Comparison of ENCODE assay signal across 8 mouse cellular contexts in genomic region chr8:123066101-123066683, GRCm38 (mm10). TPM values are rescaled to one million over a fixed set of nuclear protein-coding genes. Genes with fewer than 3 reads are reported as not detected.
A peak's percentile ranks its signal among the peaks of the same experiment; 100 is the strongest.
DNase-seq lines count a peak whose midpoint lies in the region; ATAC-seq and TF ChIP-seq lines count a peak whose summit lies in the region.

No protein-coding gene starts in this region.

- no peak for DNase-seq in heart, adult 2 months
- no peak for DNase-seq in heart, adult 9 months (ENCODE audit: low spot score in 2 of 2)
- DNase-seq in urinary bladder, adult 18-20 months (ENCODE audit: low spot score in 2 of 2), result no peak
- no peak for DNase-seq in spleen, postnatal 4 days (ENCODE audit: low spot score in 2 of 2)

- intact Hi-C loops in heart, adult 2 months (cut with DNase I), result no loop called here

- no peak for TF ChIP-seq EP300 in heart, adult 2 months (IDR thresholded peaks at IDR 0.05; ENCODE audit: insufficient read depth, low read depth, low read length)

- H3K79me3 ChIP-seq in C2C12 (ENCODE audit: low read depth), result peaks cover 22% of the 10 kb centered on the region

- H3K27ac ChIP-seq in heart, adult 2 months, result peak overlapping the region; percentile 92
- H3K27ac ChIP-seq in embryonic fibroblast, embryonic 13.5 days (ENCODE audit: insufficient read depth, low read length), result peak overlapping the region; percentile 72
- H3K27ac ChIP-seq in limb, embryonic 15.5 days, result peak overlapping the region; percentile 94
- peak overlapping the region; percentile 86 for H3K27ac ChIP-seq in stomach, embryonic 15.5 days

- peak overlapping the region; percentile 73 for H3ac ChIP-seq in C2C12 (ENCODE audit: control insufficient read depth, insufficient read length, low read depth)

- H3K27me3 ChIP-seq in heart, adult 2 months (ENCODE audit: control insufficient read depth, insufficient read depth, low read length), result no peaks in the 10 kb centered on the region
- no peaks in the 10 kb centered on the region for H3K27me3 ChIP-seq in C2C12 (ENCODE audit: control insufficient read depth, insufficient read depth, insufficient read length)
- no peaks in the 10 kb centered on the region for H3K27me3 ChIP-seq in limb, embryonic 15.5 days
- H3K27me3 ChIP-seq in stomach, embryonic 15.5 days (replicated peaks), result no peaks in the 10 kb centered on the region

- H3K4me3 ChIP-seq in heart, adult 2 months, result peak overlapping the region; percentile 84
- H3K4me3 ChIP-seq in C2C12 (ENCODE audit: insufficient read depth, poor library complexity, severe bottlenecking), result peak overlapping the region; percentile 63
- peak overlapping the region; percentile 90 for H3K4me3 ChIP-seq in embryonic fibroblast, embryonic 13.5 days (ENCODE audit: insufficient read depth, low read length)
- peak overlapping the region; percentile 95 for H3K4me3 ChIP-seq in limb, embryonic 15.5 days
- peak overlapping the region; percentile 96 for H3K4me3 ChIP-seq in stomach, embryonic 15.5 days (replicated peaks)

- peaks cover 8% of the 10 kb centered on the region for H3K4me1 ChIP-seq in heart, adult 2 months (ENCODE audit: control insufficient read depth, insufficient read depth, low read length)
- H3K4me1 ChIP-seq in embryonic fibroblast, embryonic 13.5 days (ENCODE audit: control insufficient read depth, insufficient read depth, low read length), result peaks cover 7% of the 10 kb centered on the region; the same call in 1 of the 2 replicates
- peaks cover 20% of the 10 kb centered on the region for H3K4me1 ChIP-seq in limb, embryonic 15.5 days
- peaks cover 16% of the 10 kb centered on the region for H3K4me1 ChIP-seq in stomach, embryonic 15.5 days

- no peak for TF ChIP-seq POLR2A in heart, adult 2 months (IDR thresholded peaks at IDR 0.05; ENCODE audit: insufficient read depth, low read depth, low read length)
- TF ChIP-seq POLR2A in embryonic fibroblast, embryonic 13.5 days (IDR thresholded peaks at IDR 0.05; ENCODE audit: low read depth, low read length), result no peak

- peak overlapping the region; percentile 55 for H3K4me2 ChIP-seq in limb, embryonic 15.5 days
- peak overlapping the region; percentile 75 for H3K4me2 ChIP-seq in stomach, embryonic 15.5 days

- no peaks in the 10 kb centered on the region for H3K9me3 ChIP-seq in limb, embryonic 15.5 days
- H3K9me3 ChIP-seq in stomach, embryonic 15.5 days, result no peaks in the 10 kb centered on the region

- peaks cover 3% of the 10 kb centered on the region; the same call in 1 of the 2 replicates for H3K79me2 ChIP-seq in heart, adult 2 months (replicated peaks; ENCODE audit: control insufficient read depth, insufficient read depth, low read length)
- peaks cover 48% of the 10 kb centered on the region for H3K79me2 ChIP-seq in C2C12 (ENCODE audit: control insufficient read depth, insufficient read depth)

- WGBS in heart, adult 2 months, result 30% methylated on average over 7 of the region's 7 CpGs
- WGBS in limb, embryonic 15.5 days, result 36% methylated on average over 7 of the region's 7 CpGs
- 35% methylated on average over 7 of the region's 7 CpGs for WGBS in stomach, embryonic 15.5 days

- peaks cover 3% of the 10 kb centered on the region; the same call in 1 of the 2 replicates for H3K36me3 ChIP-seq in heart, adult 2 months (ENCODE audit: control insufficient read depth, insufficient read depth, low read length)
- H3K36me3 ChIP-seq in C2C12 (ENCODE audit: control insufficient read depth, insufficient read depth), result no peaks in the 10 kb centered on the region
- peaks cover 19% of the 10 kb centered on the region for H3K36me3 ChIP-seq in limb, embryonic 15.5 days
- no peaks in the 10 kb centered on the region for H3K36me3 ChIP-seq in stomach, embryonic 15.5 days

- peak overlapping the region; percentile 88 for H3K9ac ChIP-seq in heart, adult 2 months (ENCODE audit: low read depth, low read length)
- H3K9ac ChIP-seq in limb, embryonic 15.5 days, result peak overlapping the region; percentile 96
- H3K9ac ChIP-seq in stomach, embryonic 15.5 days, result peak overlapping the region; percentile 92

- no peak for TF ChIP-seq CTCF in heart, adult 2 months (IDR thresholded peaks at IDR 0.05)
- TF ChIP-seq CTCF in C2C12 (IDR thresholded peaks at IDR 0.05; ENCODE audit: control insufficient read depth, insufficient read depth, insufficient read length), result no peak
- no peak for TF ChIP-seq CTCF in embryonic fibroblast, embryonic 13.5 days (IDR thresholded peaks at IDR 0.05; ENCODE audit: borderline replicate concordance, insufficient read depth, low read length)

- ATAC-seq in limb, embryonic 15.5 days (ENCODE audit: insufficient number of reproducible peaks, low FRiP score, low TSS enrichment, low read depth), result no peak
- ATAC-seq in stomach, embryonic 15.5 days (ENCODE audit: insufficient read depth, low FRiP score, low read depth), result no peak

TF ChIP-seq in C2C12, 6 proteins besides CTCF, POLR2A, EP300 and RAD21:
- TF ChIP-seq FOSL1 (IDR thresholded peaks at IDR 0.05; ENCODE audit: insufficient read depth, low read length, poor library complexity, severe bottlenecking), result no peak
- no peak for TF ChIP-seq USF1 (IDR thresholded peaks at IDR 0.05; ENCODE audit: low read depth)
- TF ChIP-seq MYOG (IDR thresholded peaks at IDR 0.05; ENCODE audit: control insufficient read depth, extremely low read depth, insufficient read length), result no peak
- no peak for TF ChIP-seq MYOD1 (IDR thresholded peaks at IDR 0.05; ENCODE audit: control insufficient read depth, insufficient read length, low read depth)
- no peak for TF ChIP-seq MAX (IDR thresholded peaks at IDR 0.05)
- TF ChIP-seq CEBPB (IDR thresholded peaks at IDR 0.05; ENCODE audit: low read depth), result no peak
TF ChIP-seq in C2C12: peak in this region for 0.

RNA-seq across cellular contexts. Expression of gene Spg7, which starts 3.5 kb away (rescaled TPM):
- total RNA-seq in heart, adult 2 months (2021), result 10 to 100 TPM; 74.4 to 88.2 TPM
- polyA plus RNA-seq in heart, adult 2 months (2012; rRNA removed), result 95.9 and 113 TPM in 2 replicates
- 57.4 TPM for polyA plus RNA-seq in C2C12 (2012; fragmentation: generic; extraction: Trizol)
- polyA plus RNA-seq in embryonic fibroblast, embryonic 13.5 days (2011; ENCODE audit: insufficient read length, low read depth, missing spikeins), result 52.4 and 80.7 TPM in 2 replicates
- 33.4 and 38.5 TPM in 2 replicates for polyA plus RNA-seq in limb, embryonic 15.5 days (2015; fragmentation: Nextera tagmentation; extraction: Ambion mirVana)
- polyA plus RNA-seq in stomach, embryonic 15.5 days (2015; fragmentation: Nextera tagmentation; extraction: Ambion mirVana), result 48.2 and 50.7 TPM in 2 replicates

RNA-seq across cellular contexts. Expression of gene Ankrd11, which starts 24.1 kb away (rescaled TPM):
- total RNA-seq in heart, adult 2 months (2021), result 10 to 100 TPM; 68.0 to 76.3 TPM
- 34.4 and 48.3 TPM in 2 replicates for polyA plus RNA-seq in heart, adult 2 months (2012; rRNA removed)
- 32.5 TPM for polyA plus RNA-seq in C2C12 (2012; fragmentation: generic; extraction: Trizol)
- polyA plus RNA-seq in embryonic fibroblast, embryonic 13.5 days (2011; ENCODE audit: insufficient read length, low read depth, missing spikeins), result 76.2 and 83.5 TPM in 2 replicates
- 44.8 and 45.3 TPM in 2 replicates for polyA plus RNA-seq in limb, embryonic 15.5 days (2015; fragmentation: Nextera tagmentation; extraction: Ambion mirVana)
- polyA plus RNA-seq in stomach, embryonic 15.5 days (2015; fragmentation: Nextera tagmentation; extraction: Ambion mirVana), result 63.9 and 67.3 TPM in 2 replicates

RNA-seq across cellular contexts. Expression of gene Rpl13, which starts 36.0 kb away (rescaled TPM):
- total RNA-seq in heart, adult 2 months (2021), result 100 to 1,000 TPM; 418 to 463 TPM
- polyA plus RNA-seq in heart, adult 2 months (2012; rRNA removed), result 440 and 616 TPM in 2 replicates
- 3,422 TPM for polyA plus RNA-seq in C2C12 (2012; fragmentation: generic; extraction: Trizol)
- polyA plus RNA-seq in embryonic fibroblast, embryonic 13.5 days (2011; ENCODE audit: insufficient read length, low read depth, missing spikeins), result 1,585 and 1,789 TPM in 2 replicates
- polyA plus RNA-seq in limb, embryonic 15.5 days (2015; fragmentation: Nextera tagmentation; extraction: Ambion mirVana), result 1,386 and 1,581 TPM in 2 replicates
- 1,122 and 1,488 TPM in 2 replicates for polyA plus RNA-seq in stomach, embryonic 15.5 days (2015; fragmentation: Nextera tagmentation; extraction: Ambion mirVana)

RNA-seq across cellular contexts. Expression of gene Cpne7, which starts 51.0 kb away (rescaled TPM):
- total RNA-seq in heart, adult 2 months (2021), result under 1 TPM; 0.18 to 0.91 TPM
- 0.91 and 1.7 TPM in 2 replicates for polyA plus RNA-seq in heart, adult 2 months (2012; rRNA removed)
- polyA plus RNA-seq in C2C12 (2012; fragmentation: generic; extraction: Trizol), result 0.04 TPM
- polyA plus RNA-seq in embryonic fibroblast, embryonic 13.5 days (2011; ENCODE audit: insufficient read length, low read depth, missing spikeins), result 0.80 and 0.90 TPM in 2 replicates
- 0.84 and 1.2 TPM in 2 replicates for polyA plus RNA-seq in limb, embryonic 15.5 days (2015; fragmentation: Nextera tagmentation; extraction: Ambion mirVana)
- 2.0 and 2.3 TPM in 2 replicates for polyA plus RNA-seq in stomach, embryonic 15.5 days (2015; fragmentation: Nextera tagmentation; extraction: Ambion mirVana)
